Mouse (Mus musculus) kidney, adult 11 months (tissue): ENCODE data around the gene Cryl1.

Experiments used
- DNase-seq: peaks from one replicate; pipeline ENCODE4 v3.0.0; 2022

The Cryl1 gene

DNA sequence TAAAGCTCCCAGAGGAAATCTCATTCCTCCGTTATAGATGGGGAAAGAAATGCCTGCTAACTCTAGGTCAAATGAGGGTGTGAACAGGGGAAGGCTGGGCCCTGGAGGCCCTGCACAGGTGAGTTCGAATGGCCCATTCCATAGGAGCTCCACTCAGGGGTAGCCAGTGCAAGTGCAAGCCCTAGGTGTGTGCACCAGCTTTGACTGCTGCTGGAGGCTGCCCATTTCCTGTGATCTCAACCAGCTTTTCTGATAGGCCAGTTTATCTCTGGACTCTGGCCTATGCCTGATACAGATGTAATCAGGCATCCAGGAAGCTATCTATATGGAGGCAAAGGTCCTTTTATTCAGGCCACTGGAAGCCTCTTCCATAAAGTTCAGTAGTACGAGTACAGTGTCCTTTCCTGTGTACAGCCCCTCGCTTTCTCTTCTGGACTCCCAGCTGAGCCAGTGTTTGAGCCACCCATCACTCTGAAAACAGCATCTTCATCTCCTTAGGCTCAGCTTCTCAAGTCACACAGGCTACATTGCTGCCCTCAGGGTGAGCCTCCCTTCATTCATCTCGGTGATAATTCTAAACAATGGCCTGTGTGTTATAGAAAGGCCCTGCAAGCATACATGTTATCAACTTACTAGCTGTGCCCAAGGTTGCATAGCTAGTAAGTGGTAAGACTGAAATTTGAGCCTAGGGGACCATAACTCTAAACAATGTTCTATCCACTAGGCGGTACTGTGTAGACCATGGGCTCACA lies 167.9 kb downstream of the Cryl1 start:
- DNase-seq, result no peak
